Mouse (Mus musculus): ENCODE measurements at regions not wholly inside any gene's neighbourhood (a gene's known extent, or its start where the extent isn't known, plus 50 kb on each side); places are given as distances from the start of the nearest gene placed in this dataset.

DNA sequence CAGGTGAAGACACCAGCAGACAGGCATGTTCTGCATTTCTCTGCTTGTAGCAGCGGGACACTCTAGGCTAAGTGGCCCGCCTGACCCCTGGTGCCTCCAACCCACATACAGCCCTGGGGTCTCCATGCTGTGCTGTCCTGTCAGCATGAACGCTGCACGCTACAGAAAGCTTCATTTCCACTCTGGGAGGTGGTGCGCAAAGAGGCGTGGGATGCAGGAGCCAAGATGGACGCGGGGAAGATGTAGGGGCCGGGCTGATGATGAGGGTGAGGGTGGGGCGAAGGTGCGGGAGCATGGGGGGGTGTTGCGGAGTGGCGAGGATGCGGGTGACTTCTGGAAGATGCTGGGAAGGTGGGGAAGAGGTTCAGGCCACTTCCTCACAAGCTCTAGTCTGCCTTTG is 88.6 kb upstream of the Hmga2 start:
- TF ChIP-seq CTCF (IDR thresholded peaks at IDR 0.05; ENCODE audit: borderline replicate concordance, insufficient read depth, low read depth, low read length), result no peak
- TF ChIP-seq POLR2A (IDR thresholded peaks at IDR 0.05; ENCODE audit: borderline replicate concordance, insufficient read depth, low read length), result no peak

All from cerebellum, adult 2 months (tissue).